Mouse (Mus musculus): ENCODE results near the gene Bbx. TPM values are rescaled to one million over a fixed set of nuclear protein-coding genes. Genes with fewer than 3 reads are reported as not detected.
A peak's percentile ranks its signal among the peaks of the same experiment; 100 is the strongest.

The Bbx gene
- polyA plus RNA-seq, 1 experiment: 0.89 TPM

DNA sequence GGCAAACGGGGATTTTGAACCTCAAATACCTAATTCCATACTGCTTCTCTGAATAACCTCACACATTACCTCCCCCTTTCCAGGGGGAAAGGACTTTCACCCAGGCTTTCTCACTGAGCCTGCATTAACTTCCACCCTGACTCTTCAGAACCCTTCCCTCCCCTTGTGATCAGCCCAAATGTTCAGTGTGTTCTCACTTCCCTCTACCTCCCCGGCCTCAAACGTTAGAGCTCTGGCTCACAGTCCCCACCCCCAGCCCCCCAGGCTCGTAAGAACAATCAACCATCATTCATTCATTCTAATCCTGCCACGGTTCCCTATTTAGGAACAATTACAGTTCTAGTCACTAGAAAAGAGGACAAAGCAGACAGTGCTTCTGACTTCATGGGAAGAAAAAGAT lies 58.5 kb downstream of the Bbx start:
- no peaks in the 10 kb centered on the region for H3K9me3 ChIP-seq
- no peak overlapping the region for H3K4me3 ChIP-seq (replicated peaks)
- H3K4me1 ChIP-seq: peaks cover 23% of the 10 kb centered on the region
- TF ChIP-seq FLI1 (IDR thresholded peaks at IDR 0.05; ENCODE audit: low read length): no peak
- no peak for TF ChIP-seq GATA1 (IDR thresholded peaks at IDR 0.05; ENCODE audit: borderline replicate concordance, low read length)
- no peaks in the 10 kb centered on the region for H3K27me3 ChIP-seq (replicated peaks)
- peaks cover 2% of the 10 kb centered on the region for H3K36me3 ChIP-seq (replicated peaks; ENCODE audit: low read length)

DNA sequence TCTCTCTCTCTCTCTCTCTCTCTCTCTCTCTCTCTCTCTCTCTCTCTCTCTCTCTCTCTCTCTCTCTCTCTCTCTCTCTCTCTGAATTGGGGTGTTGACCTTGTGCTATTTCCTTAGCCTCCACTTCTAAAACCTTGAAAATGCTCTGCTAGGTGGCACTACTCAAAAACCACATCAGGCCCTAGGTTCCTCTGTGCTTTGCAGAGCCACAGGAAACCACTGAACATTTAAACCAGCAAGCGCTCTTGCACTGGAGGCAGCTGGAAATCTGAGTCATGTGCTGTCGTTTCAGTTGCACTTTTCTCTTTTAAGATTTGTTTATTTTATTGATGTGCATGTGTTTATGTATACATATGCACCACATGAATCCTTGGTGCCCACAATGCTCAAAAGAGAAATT lies 59.6 kb downstream of the Bbx start:
- H3K4me1 ChIP-seq: peaks cover 23% of the 10 kb centered on the region
- H3K9me3 ChIP-seq: no peaks in the 10 kb centered on the region
- no peak for TF ChIP-seq FLI1 (IDR thresholded peaks at IDR 0.05; ENCODE audit: low read length)
- no peak for TF ChIP-seq GATA1 (IDR thresholded peaks at IDR 0.05; ENCODE audit: borderline replicate concordance, low read length)
- peak overlapping the region; percentile 26 for H3K4me3 ChIP-seq (replicated peaks)
- H3K36me3 ChIP-seq (replicated peaks; ENCODE audit: low read length): peaks cover 2% of the 10 kb centered on the region
- H3K27me3 ChIP-seq (replicated peaks): no peaks in the 10 kb centered on the region

- no peak for TF ChIP-seq GATA1 (IDR thresholded peaks at IDR 0.05; ENCODE audit: borderline replicate concordance, low read length)
- no peak for TF ChIP-seq FLI1 (IDR thresholded peaks at IDR 0.05; ENCODE audit: low read length)
- H3K36me3 ChIP-seq (replicated peaks; ENCODE audit: low read length): peaks cover 2% of the 10 kb centered on the region
- H3K4me3 ChIP-seq (replicated peaks): peak overlapping the region; percentile 75
- peaks cover 31% of the 10 kb centered on the region for H3K4me1 ChIP-seq
- no peaks in the 10 kb centered on the region for H3K9me3 ChIP-seq
- no peaks in the 10 kb centered on the region for H3K27me3 ChIP-seq (replicated peaks)
Observed at GRCm38 (mm10) chr16:50371460-50371859, 60.7 kb downstream of the Bbx start.

DNA sequence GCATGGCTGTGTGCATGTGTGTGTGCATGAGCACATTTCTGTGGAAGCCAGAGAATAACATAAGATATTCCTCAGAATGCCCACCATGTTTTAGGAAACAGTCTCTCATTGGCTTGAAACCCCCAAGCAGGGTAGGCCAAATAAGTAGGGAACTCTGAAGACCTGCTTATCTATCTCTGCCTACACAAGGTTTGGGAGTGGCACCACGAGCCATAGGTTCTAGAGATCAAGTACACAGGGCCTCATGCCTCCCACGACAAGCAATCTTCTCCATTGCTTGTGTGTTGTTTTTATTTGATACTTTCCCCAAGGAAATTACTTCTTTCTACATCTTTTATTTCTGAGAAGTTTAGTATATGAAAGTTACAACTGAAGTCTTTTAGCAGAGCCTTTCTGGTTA lies 61.8 kb downstream of the Bbx start:
- Histone ChIP-seq H3K27me3 (replicated peaks) (no peaks in the 10 kb centered on the region), H3K36me3 (replicated peaks; ENCODE audit: low read length) (peaks cover 2% of the 10 kb centered on the region), H3K4me1 (peaks cover 35% of the 10 kb centered on the region), H3K9me3 (no peaks in the 10 kb centered on the region), H3K4me3 (replicated peaks) (no peak overlapping the region)
- TF ChIP-seq FLI1 (IDR thresholded peaks at IDR 0.05; ENCODE audit: low read length) (no peak), GATA1 (IDR thresholded peaks at IDR 0.05; ENCODE audit: borderline replicate concordance, low read length) (no peak)

GRCm38 (mm10) chr16:50366556-50366955 lies 65.6 kb downstream of the Bbx start:
- TF ChIP-seq GATA1 (IDR thresholded peaks at IDR 0.05; ENCODE audit: borderline replicate concordance, low read length) (no peak), FLI1 (IDR thresholded peaks at IDR 0.05; ENCODE audit: low read length) (no peak)
- H3K9me3 ChIP-seq: no peaks in the 10 kb centered on the region
- H3K4me1 ChIP-seq: peaks cover 37% of the 10 kb centered on the region
- H3K36me3 ChIP-seq (replicated peaks; ENCODE audit: low read length): peaks cover 2% of the 10 kb centered on the region
- no peaks in the 10 kb centered on the region for H3K27me3 ChIP-seq (replicated peaks)
- no peak overlapping the region for H3K4me3 ChIP-seq (replicated peaks)

- H3K4me3 ChIP-seq (replicated peaks): peak overlapping the region; percentile 90
- H3K9me3 ChIP-seq: no peaks in the 10 kb centered on the region
- H3K4me1 ChIP-seq: peaks cover 37% of the 10 kb centered on the region
- H3K27me3 ChIP-seq (replicated peaks): no peaks in the 10 kb centered on the region
- no peaks in the 10 kb centered on the region for H3K36me3 ChIP-seq (replicated peaks; ENCODE audit: low read length)
- TF ChIP-seq GATA1 (IDR thresholded peaks at IDR 0.05; ENCODE audit: borderline replicate concordance, low read length) (no peak), FLI1 (IDR thresholded peaks at IDR 0.05; ENCODE audit: low read length) (no peak)
Observed at GRCm38 (mm10) chr16:50364189-50365059, 67.8 kb downstream of the Bbx start.

- Histone ChIP-seq H3K4me1 (peaks cover 37% of the 10 kb centered on the region), H3K36me3 (replicated peaks; ENCODE audit: low read length) (no peaks in the 10 kb centered on the region), H3K9me3 (no peaks in the 10 kb centered on the region), H3K4me3 (replicated peaks) (peak overlapping the region; percentile 90), H3K27me3 (replicated peaks) (no peaks in the 10 kb centered on the region)
- no peak for TF ChIP-seq GATA1 (IDR thresholded peaks at IDR 0.05; ENCODE audit: borderline replicate concordance, low read length)
- TF ChIP-seq FLI1 (IDR thresholded peaks at IDR 0.05; ENCODE audit: low read length): no peak
Observed at GRCm38 (mm10) chr16:50363443-50364188, 68.6 kb downstream of the Bbx start.

- no peak for TF ChIP-seq GATA1 (IDR thresholded peaks at IDR 0.05; ENCODE audit: borderline replicate concordance, low read length)
- no peak for TF ChIP-seq FLI1 (IDR thresholded peaks at IDR 0.05; ENCODE audit: low read length)
- Histone ChIP-seq H3K9me3 (no peaks in the 10 kb centered on the region), H3K4me3 (replicated peaks) (no peak overlapping the region), H3K4me1 (peaks cover 27% of the 10 kb centered on the region), H3K27me3 (replicated peaks) (no peaks in the 10 kb centered on the region), H3K36me3 (replicated peaks; ENCODE audit: low read length) (peaks cover 2% of the 10 kb centered on the region)
Observed at GRCm38 (mm10) chr16:50360631-50361030, 71.6 kb downstream of the Bbx start.

GRCm38 (mm10) chr16:50329684-50330083 lies 102.5 kb downstream of the Bbx start:
- no peak overlapping the region for H3K4me3 ChIP-seq (replicated peaks)
- peaks cover 11% of the 10 kb centered on the region for H3K36me3 ChIP-seq (replicated peaks; ENCODE audit: low read length)
- no peaks in the 10 kb centered on the region for H3K27me3 ChIP-seq (replicated peaks)
- TF ChIP-seq GATA1 (IDR thresholded peaks at IDR 0.05; ENCODE audit: borderline replicate concordance, low read length): no peak
- no peak for TF ChIP-seq FLI1 (IDR thresholded peaks at IDR 0.05; ENCODE audit: low read length)
- no peaks in the 10 kb centered on the region for H3K9me3 ChIP-seq
- peaks cover 6% of the 10 kb centered on the region for H3K4me1 ChIP-seq

DNA sequence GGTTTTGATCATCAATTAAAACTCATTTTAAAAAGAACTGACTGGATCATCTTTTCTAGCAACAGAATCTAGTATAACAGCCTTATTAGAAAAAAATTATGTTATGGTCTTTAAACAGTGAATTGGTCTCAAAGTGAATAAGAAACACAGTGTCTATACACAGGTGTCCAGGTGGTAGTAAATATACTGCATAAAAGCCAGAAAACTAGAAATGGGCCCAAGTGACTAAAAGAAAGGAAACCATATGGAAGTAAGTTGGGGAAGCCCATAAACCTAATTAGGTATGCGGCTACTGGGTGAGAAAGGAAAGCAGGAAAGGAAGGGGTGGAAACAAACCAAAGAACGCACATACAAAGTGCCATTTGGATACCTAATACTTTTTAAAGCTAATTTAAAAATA lies 107.4 kb downstream of the Bbx start:
- Histone ChIP-seq H3K27me3 (replicated peaks) (no peaks in the 10 kb centered on the region), H3K4me3 (replicated peaks) (no peak overlapping the region), H3K4me1 (peaks cover 10% of the 10 kb centered on the region), H3K36me3 (replicated peaks; ENCODE audit: low read length) (peaks cover 6% of the 10 kb centered on the region), H3K9me3 (no peaks in the 10 kb centered on the region)
- TF ChIP-seq GATA1 (IDR thresholded peaks at IDR 0.05; ENCODE audit: borderline replicate concordance, low read length) (no peak), FLI1 (IDR thresholded peaks at IDR 0.05; ENCODE audit: low read length) (no peak)
